Mouse (Mus musculus) cerebellum, adult (tissue): ENCODE measurements around the gene Grip1.

Source experiments
- ATAC-seq: cut with Nextera tagmentation; 2 replicates; pipeline ENCODE4 v1.9.2; 2017; ENCODE audit warnings: mild to moderate bottlenecking, moderate library complexity, mixed read lengths; ENCODE audit not compliant: insufficient number of reproducible peaks, low FRiP score, low TSS enrichment

Grip1 gene

GRCm38 (mm10) chr10:119886681-119887080, 433.1 kb downstream of the Grip1 start:
- no peak for ATAC-seq

- no peak for ATAC-seq
Measured at GRCm38 (mm10) chr10:119902754-119903153, 449.1 kb downstream of the Grip1 start.

GRCm38 (mm10) chr10:119906869-119907268, 453.2 kb downstream of the Grip1 start:
- no peak for ATAC-seq

- 0 out of 2 replicates have a peak, but pooled peaks have one; percentile 33 for ATAC-seq
Measured at GRCm38 (mm10) chr10:119917995-119918394, 464.4 kb downstream of the Grip1 start.

- ATAC-seq = no peak
Measured at GRCm38 (mm10) chr10:119927963-119928362, 474.3 kb downstream of the Grip1 start.

- no peak for ATAC-seq
Measured at GRCm38 (mm10) chr10:119928921-119929320, 475.3 kb downstream of the Grip1 start.

- no peak for ATAC-seq
Measured at GRCm38 (mm10) chr10:119932794-119933193, 479.2 kb downstream of the Grip1 start.

- no peak for ATAC-seq
Measured at GRCm38 (mm10) chr10:119933362-119933761, 479.7 kb downstream of the Grip1 start.

- no peak for ATAC-seq
Measured at GRCm38 (mm10) chr10:119935231-119935630, 481.6 kb downstream of the Grip1 start.

GRCm38 (mm10) chr10:119937481-119937880, 483.9 kb downstream of the Grip1 start:
- ATAC-seq = no peak

GRCm38 (mm10) chr10:119943906-119944305, 490.3 kb downstream of the Grip1 start:
- no peak for ATAC-seq

GRCm38 (mm10) chr10:119951460-119951859, 497.8 kb downstream of the Grip1 start:
- no peak for ATAC-seq

GRCm38 (mm10) chr10:119957260-119957955, 503.8 kb downstream of the Grip1 start:
- no peak for ATAC-seq

- ATAC-seq = no peak
Measured at GRCm38 (mm10) chr10:119960915-119961314, 507.3 kb downstream of the Grip1 start.

- no peak for ATAC-seq
Measured at GRCm38 (mm10) chr10:119966321-119966720, 512.7 kb downstream of the Grip1 start.

- no peak for ATAC-seq
Measured at GRCm38 (mm10) chr10:119979396-119979795, 525.8 kb downstream of the Grip1 start.

GRCm38 (mm10) chr10:119980032-119980431, 526.4 kb downstream of the Grip1 start:
- no peak for ATAC-seq

- no peak for ATAC-seq
Measured at GRCm38 (mm10) chr10:119984299-119984698, 530.7 kb downstream of the Grip1 start.

- no peak for ATAC-seq
Measured at GRCm38 (mm10) chr10:119998475-119998874, 544.8 kb downstream of the Grip1 start.

GRCm38 (mm10) chr10:120002149-120002548, 548.5 kb downstream of the Grip1 start:
- ATAC-seq = no peak

- no peak for ATAC-seq
Measured at GRCm38 (mm10) chr10:120004096-120004495, 550.5 kb downstream of the Grip1 start.

GRCm38 (mm10) chr10:120005581-120005980, 552.0 kb downstream of the Grip1 start:
- ATAC-seq = no peak
